Mouse (Mus musculus) mouse trophoblast stem cell (cell line): ENCODE measurements around the gene Dclk2.

Experiments used
- in situ Hi-C, 2 experiments: fragments of 300-500 bp; cut with MseI, MboI; formaldehyde crosslinking; loops; 2 replicates in 1 of 2; 3 replicates in 1 of 2; pipeline ENCODE4 v1.15.1; 2025

The Dclk2 gene

DNA sequence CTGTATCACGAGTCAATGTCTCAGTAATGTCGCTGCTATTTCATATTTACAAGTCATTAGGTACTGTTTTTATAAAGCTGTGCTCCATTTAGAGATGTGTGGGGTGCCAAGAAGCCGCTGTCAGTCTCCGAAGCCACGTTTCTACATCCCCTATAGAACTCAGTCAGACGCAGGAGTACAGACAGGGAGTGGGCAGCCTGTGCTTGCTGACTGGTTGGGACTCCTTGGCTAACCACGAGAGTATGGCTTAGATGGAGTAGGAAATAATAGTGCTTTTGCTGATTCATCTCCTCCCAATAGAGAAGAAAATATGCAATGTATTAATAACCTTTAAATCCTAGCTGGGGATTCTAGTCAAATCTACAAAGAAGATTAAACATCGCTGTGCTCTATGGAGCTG, 119.8 kb downstream of the Dclk2 start:
- in situ Hi-C loops, result loop anchor here in 1 of 2 experiments (10.0 kb wide), 1 partner anchor 174 kb away; no protein-coding TSS in a partner anchor

DNA sequence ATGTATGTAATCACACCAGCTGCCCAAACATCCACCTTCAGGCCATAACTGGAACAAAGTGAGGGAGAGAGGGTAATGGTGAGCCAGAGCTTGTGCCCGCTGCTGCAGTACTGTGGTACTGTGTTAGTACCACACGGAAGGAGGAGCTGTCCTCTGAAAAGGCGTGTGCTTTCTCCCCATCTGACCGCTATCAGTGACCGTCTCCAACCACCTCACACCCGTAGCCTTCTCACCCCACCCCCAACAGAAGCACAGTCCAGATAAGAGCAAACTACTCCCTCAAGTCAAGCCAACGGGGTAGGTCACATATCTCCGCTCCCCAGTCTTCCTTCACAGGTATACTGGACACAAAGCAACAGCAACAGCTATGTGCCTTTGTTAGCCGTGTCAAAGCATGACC, 121.6 kb downstream of the Dclk2 start:
- in situ Hi-C loops, result loop anchor here in 1 of 2 experiments (10.0 kb wide), 1 partner anchor 176 kb away; no protein-coding TSS in a partner anchor

- in situ Hi-C loops, result loop anchor here in 1 of 2 experiments (10.0 kb wide), 1 partner anchor 177 kb away; no protein-coding TSS in a partner anchor
Observed at GRCm38 (mm10) chr3:86797871-86798460, 122.7 kb downstream of the Dclk2 start.

GRCm38 (mm10) chr3:86796716-86797115, 123.9 kb downstream of the Dclk2 start:
- in situ Hi-C loops, result loop anchor here in 1 of 2 experiments (10.0 kb wide), 1 partner anchor 178 kb away; no protein-coding TSS in a partner anchor

DNA sequence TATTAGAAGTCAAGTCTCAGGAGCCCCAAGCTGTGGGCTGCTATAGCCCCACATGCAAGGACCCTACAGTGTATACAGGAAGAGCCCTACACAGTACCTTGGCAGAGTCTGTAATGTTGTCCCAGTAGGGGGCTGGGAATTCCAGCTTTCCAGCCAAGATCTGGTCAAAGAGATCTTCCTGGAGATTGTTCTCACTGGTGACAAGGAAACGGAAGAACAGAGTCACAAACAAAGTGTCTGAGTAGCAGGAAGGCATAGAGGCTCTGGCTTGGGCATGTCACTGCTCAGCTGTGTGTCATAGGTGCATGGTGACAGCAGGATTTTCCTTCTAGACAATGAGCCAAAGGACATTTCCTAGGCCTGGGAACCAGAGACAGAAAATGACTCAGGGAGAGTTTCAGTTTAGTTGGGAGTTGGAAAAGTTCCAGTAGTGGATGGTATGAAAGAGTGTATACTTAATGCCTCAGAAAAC, 126.9 kb downstream of the Dclk2 start:
- in situ Hi-C loops, result loop anchor here in 1 of 2 experiments (10.0 kb wide), 1 partner anchor 181 kb away; no protein-coding TSS in a partner anchor

- in situ Hi-C loops, result loop anchor here in 1 of 2 experiments (10.0 kb wide), 1 partner anchor 182 kb away; no protein-coding TSS in a partner anchor
Observed at GRCm38 (mm10) chr3:86793264-86793663, 127.4 kb downstream of the Dclk2 start.

- in situ Hi-C loops, result loop anchor here in 1 of 2 experiments (10.0 kb wide), 1 partner anchor 185 kb away; no protein-coding TSS in a partner anchor
Observed at GRCm38 (mm10) chr3:86789752-86790151, 130.9 kb downstream of the Dclk2 start.

- in situ Hi-C loops, result no loop called here
Observed at GRCm38 (mm10) chr3:86788711-86789110, 131.9 kb downstream of the Dclk2 start.

GRCm38 (mm10) chr3:86787423-86788123, 133.1 kb downstream of the Dclk2 start:
- in situ Hi-C loops, result no loop called here

DNA sequence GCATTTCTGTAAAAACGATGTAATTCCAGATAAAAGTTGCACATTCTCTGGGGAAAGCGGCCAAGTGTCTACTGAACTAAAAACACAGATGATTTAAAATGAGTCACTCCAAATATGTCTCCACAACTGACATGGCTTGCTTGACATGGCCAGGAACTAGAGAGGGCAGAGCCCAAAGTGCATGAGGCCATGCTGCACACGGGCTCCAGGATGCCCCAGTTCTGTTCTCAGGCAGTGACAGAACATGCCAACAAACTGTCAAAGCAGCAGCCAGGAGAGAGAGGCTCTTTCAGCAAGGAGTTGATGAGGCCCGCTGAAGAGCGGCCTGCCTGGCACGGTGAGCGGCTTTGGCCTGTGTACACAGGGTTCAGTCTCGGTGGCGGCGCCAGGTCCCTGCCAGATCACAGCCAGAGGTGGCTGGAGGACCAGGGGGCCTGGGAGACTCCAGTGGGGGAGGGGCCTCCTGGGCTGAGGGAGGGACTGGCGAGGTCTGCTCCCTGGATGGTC, 133.8 kb downstream of the Dclk2 start:
- in situ Hi-C loops, result no loop called here

- in situ Hi-C loops, result no loop called here
Observed at GRCm38 (mm10) chr3:86786280-86786679, 134.4 kb downstream of the Dclk2 start.

GRCm38 (mm10) chr3:86784930-86785329, 135.7 kb downstream of the Dclk2 start:
- in situ Hi-C loops, result no loop called here

- in situ Hi-C loops, result no loop called here
Observed at GRCm38 (mm10) chr3:86784051-86784450, 136.6 kb downstream of the Dclk2 start.

GRCm38 (mm10) chr3:86779704-86780103, 140.9 kb downstream of the Dclk2 start:
- in situ Hi-C loops, result no loop called here

- in situ Hi-C loops, result no loop called here
Observed at GRCm38 (mm10) chr3:86775444-86775828, 145.2 kb downstream of the Dclk2 start.

GRCm38 (mm10) chr3:86774566-86775443, 145.8 kb downstream of the Dclk2 start:
- in situ Hi-C loops, result no loop called here

- in situ Hi-C loops, result no loop called here
Observed at GRCm38 (mm10) chr3:86768969-86769368, 151.7 kb downstream of the Dclk2 start.

DNA sequence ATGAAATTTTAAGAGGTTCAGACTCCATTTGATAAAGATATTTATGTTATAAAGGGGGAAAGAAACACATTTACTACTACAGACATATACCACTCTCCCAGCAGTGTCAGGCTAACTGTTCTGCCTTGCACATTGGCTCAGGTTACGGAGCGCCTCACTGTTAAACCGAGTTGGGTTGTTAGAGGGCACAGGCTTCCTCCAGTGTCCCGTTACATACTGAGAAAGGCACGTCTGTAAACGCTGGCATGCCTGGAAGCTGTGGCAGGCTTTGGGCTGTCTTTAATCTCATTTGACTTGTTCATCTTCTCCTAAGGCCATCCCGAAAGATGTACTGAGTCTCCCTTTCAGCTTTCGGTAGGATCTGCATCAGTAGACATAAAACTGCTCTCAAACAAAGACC, 152.1 kb downstream of the Dclk2 start:
- in situ Hi-C loops, result no loop called here

DNA sequence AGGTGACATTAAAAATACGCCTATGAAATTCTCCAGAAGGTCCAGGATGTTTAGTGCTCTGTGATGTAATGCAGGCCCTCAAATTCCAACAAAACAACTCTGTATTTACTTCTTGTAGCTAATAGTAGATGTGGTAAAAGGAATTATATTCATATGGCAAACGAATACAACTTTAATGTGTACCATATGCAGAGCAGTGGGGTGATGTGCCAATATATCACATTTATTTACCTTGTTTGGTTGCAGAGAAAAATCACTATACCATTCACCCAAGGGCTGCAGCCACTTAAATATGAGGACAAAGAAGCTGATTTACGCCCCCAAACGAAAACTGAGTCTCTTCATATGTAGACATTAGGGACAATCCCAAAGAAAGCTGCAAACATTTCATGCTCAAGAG, 158.2 kb downstream of the Dclk2 start:
- in situ Hi-C loops, result no loop called here

DNA sequence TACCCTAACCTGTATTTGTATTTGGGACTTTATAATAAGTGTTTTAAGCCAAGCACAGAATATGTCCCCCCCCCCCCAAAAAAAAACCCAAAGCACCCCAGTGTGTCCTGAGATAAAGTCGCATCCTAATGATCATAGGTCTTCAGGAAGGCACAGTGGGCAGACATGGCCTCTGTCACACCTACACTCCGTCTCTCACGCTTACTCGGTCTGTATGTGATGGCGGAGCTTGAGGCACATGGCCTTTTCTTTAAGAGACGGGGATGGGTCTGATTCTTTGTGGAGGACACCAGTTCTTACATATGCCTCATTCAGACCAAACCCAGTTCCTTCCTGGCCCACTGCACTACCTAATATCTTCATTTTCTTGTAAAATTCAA, 158.6 kb downstream of the Dclk2 start:
- in situ Hi-C loops, result no loop called here
